Mouse (Mus musculus) limb, embryonic 11.5 days (tissue): Measurements from ENCODE around the gene Hypm. TPM values are rescaled to one million over a fixed set of nuclear protein-coding genes. Genes with fewer than 3 reads are reported as not detected.

ENCODE experiments used
- polyA plus RNA-seq: library from polyadenylated mRNA; unstranded; fragments of >200 nt; fragmentation: Nextera tagmentation; extraction: Ambion mirVana; gene quantifications from 2 replicates; pipeline ENCODE4 v1.2.1, GENCODE M21; 2014

Hypm gene
- polyA plus RNA-seq, 1 experiment from 2014 or later = not detected

Other genes starting within 250 kb of the Hypm start
- gene Dynlt3, start 183.9 kb upstream of the Hypm start, polyA plus RNA-seq = 18.9 and 19.6 TPM in 2 replicates
- gene H2al3, start 2.8 kb downstream of the Hypm start, polyA plus RNA-seq = not detected in 2 replicates
- gene Sytl5, start 38.7 kb downstream of the Hypm start, polyA plus RNA-seq = 0.11 and 0.23 TPM in 2 replicates